ENCODE assay signal across 11 mouse cellular contexts in the genomic region with DNA sequence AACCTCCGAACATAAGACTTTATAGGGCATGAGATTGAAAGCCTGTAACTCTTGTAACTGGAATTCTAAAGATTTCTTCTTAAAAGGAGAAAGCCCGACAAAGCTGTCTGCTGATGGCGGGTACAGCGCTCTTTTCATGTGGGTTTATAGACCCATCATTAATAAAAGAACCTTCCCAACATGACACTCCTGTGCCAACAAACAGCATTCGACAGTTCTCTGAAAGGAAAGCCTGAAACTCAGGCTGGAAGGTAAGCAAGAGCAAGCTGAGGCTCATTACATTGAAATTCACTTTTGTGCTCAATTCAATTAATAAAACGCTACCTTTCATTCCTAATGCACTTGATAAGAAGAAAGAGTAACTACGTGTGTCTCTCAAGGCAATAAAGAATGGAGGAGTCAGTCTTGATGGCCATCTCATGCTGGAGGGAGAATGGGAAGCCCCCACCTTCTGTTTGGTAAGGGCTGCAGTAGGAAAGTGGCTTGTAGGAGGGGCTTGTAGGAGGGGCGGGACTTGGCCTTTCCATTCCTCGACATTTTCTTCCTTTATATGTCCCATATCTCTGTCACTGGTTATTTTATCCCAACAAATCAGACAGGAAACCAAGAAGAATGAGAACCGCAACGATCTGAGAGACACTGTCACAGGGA. TPM values are rescaled to one million over a fixed set of nuclear protein-coding genes. Genes with fewer than 3 reads are reported as not detected.
DNase-seq lines count a peak whose midpoint lies in the region; ATAC-seq lines count a peak whose summit lies in the region.
"Had no signal": no experiment of that assay in that cellular context is flagged by ENCODE, and none has a peak within 500 bp of the region (broad histone marks: within the 10 kb centered on the region; RNA-seq: fewer than 3 reads in every experiment).

No protein-coding gene starts in this region.

- ATAC-seq in hindbrain, embryonic 13.5 days (ENCODE audit: low FRiP score) = peak; percentile 47; the same call in 1 of the 2 replicates
- peak; percentile 57 for ATAC-seq in midbrain, embryonic 16.5 days
- ATAC-seq: liver, embryonic 12.5 days had no signal

- no peak overlapping the region for H3K4me2 ChIP-seq in hindbrain, embryonic 13.5 days
- peak overlapping the region; percentile 37 for H3K4me2 ChIP-seq in midbrain, embryonic 16.5 days (ENCODE audit: low read length)
- H3K4me2 ChIP-seq: embryonic facial prominence, embryonic 12.5 days; limb, embryonic 12.5 days; liver, embryonic 12.5 days had no signal

- no peak overlapping the region for H3K4me3 ChIP-seq in hindbrain, embryonic 13.5 days
- no peak overlapping the region for H3K4me3 ChIP-seq in hindbrain, embryonic 10.5 days
- no peak overlapping the region for H3K4me3 ChIP-seq in midbrain, embryonic 16.5 days (ENCODE audit: low read depth, low read length)
- H3K4me3 ChIP-seq: embryonic facial prominence, embryonic 12.5 days; heart, embryonic 10.5 days; limb, embryonic 12.5 days; liver, embryonic 12.5 days had no signal

- 71% methylated on average over 11 of the region's 11 CpGs for WGBS in hindbrain, embryonic 13.5 days
- WGBS in hindbrain, embryonic 10.5 days = 73% methylated on average over 11 of the region's 11 CpGs
- 61% methylated on average over 11 of the region's 11 CpGs for WGBS in midbrain, embryonic 16.5 days

- no peaks in the 10 kb centered on the region for H3K4me1 ChIP-seq in hindbrain, embryonic 13.5 days (replicated peaks)
- 0 out of 2 replicates have a peak, but pooled peaks cover 2% of the 10 kb centered on the region for H3K4me1 ChIP-seq in hindbrain, embryonic 10.5 days (replicated peaks)
- peaks cover 2% of the 10 kb centered on the region; the same call in 1 of the 2 replicates for H3K4me1 ChIP-seq in midbrain, embryonic 16.5 days (ENCODE audit: control insufficient read depth, insufficient read depth, low read length)
- H3K4me1 ChIP-seq: embryonic facial prominence, embryonic 12.5 days; heart, embryonic 10.5 days; limb, embryonic 12.5 days; liver, embryonic 12.5 days had no signal

- peaks cover 32% of the 10 kb centered on the region for H3K27me3 ChIP-seq in hindbrain, embryonic 13.5 days
- no peaks in the 10 kb centered on the region for H3K27me3 ChIP-seq in hindbrain, embryonic 10.5 days (ENCODE audit: insufficient read depth, poor library complexity, severe bottlenecking)
- H3K27me3 ChIP-seq in midbrain, embryonic 16.5 days (ENCODE audit: control insufficient read depth, insufficient read depth, low read depth, low read length) = peaks cover 4% of the 10 kb centered on the region; the same call in 1 of the 2 replicates
- H3K27me3 ChIP-seq: embryonic facial prominence, embryonic 12.5 days; limb, embryonic 12.5 days; liver, embryonic 12.5 days had no signal

- H3K36me3 ChIP-seq in hindbrain, embryonic 13.5 days = no peaks in the 10 kb centered on the region
- no peaks in the 10 kb centered on the region for H3K36me3 ChIP-seq in hindbrain, embryonic 10.5 days
- H3K36me3 ChIP-seq in midbrain, embryonic 16.5 days (ENCODE audit: control insufficient read depth, insufficient read depth, low read length) = no peaks in the 10 kb centered on the region
- H3K36me3 ChIP-seq: embryonic facial prominence, embryonic 12.5 days; heart, embryonic 10.5 days; limb, embryonic 12.5 days; liver, embryonic 12.5 days had no signal

- no peak overlapping the region for H3K9ac ChIP-seq in hindbrain, embryonic 13.5 days
- no peak overlapping the region for H3K9ac ChIP-seq in midbrain, embryonic 16.5 days (ENCODE audit: low read depth, low read length)
- H3K9ac ChIP-seq: embryonic facial prominence, embryonic 12.5 days; limb, embryonic 12.5 days; liver, embryonic 12.5 days had no signal

- H3K9me3 ChIP-seq in hindbrain, embryonic 13.5 days = no peaks in the 10 kb centered on the region
- no peaks in the 10 kb centered on the region for H3K9me3 ChIP-seq in hindbrain, embryonic 10.5 days
- no peaks in the 10 kb centered on the region for H3K9me3 ChIP-seq in midbrain, embryonic 16.5 days (replicated peaks; ENCODE audit: control insufficient read depth, low read length, poor library complexity, severe bottlenecking)
- H3K9me3 ChIP-seq: embryonic facial prominence, embryonic 12.5 days; heart, embryonic 10.5 days; limb, embryonic 12.5 days; liver, embryonic 12.5 days had no signal

- DNase-seq in hindbrain, embryonic 10.5 days (ENCODE audit: low spot score) = no peak
- DNase-seq in Muller cell, postnatal 12 days (ENCODE audit: inconsistent ontology term) = peak; percentile 5
- DNase-seq in ZHBTc4 (ENCODE audit: low read depth, low spot score) = peak; percentile 6
- DNase-seq in liver = no peak
- DNase-seq in right cerebral cortex, postnatal 4 days = no peak

- no peak overlapping the region for H3K27ac ChIP-seq in hindbrain, embryonic 13.5 days
- H3K27ac ChIP-seq in hindbrain, embryonic 10.5 days = no peak overlapping the region
- H3K27ac ChIP-seq in midbrain, embryonic 16.5 days (ENCODE audit: low read length) = 0 out of 2 replicates have a peak overlapping the region, but pooled peaks have one; percentile 47
- H3K27ac ChIP-seq: embryonic facial prominence, embryonic 12.5 days; heart, embryonic 10.5 days; limb, embryonic 12.5 days; liver, embryonic 12.5 days had no signal

RNA-seq across cellular contexts. Expression of a gene that starts 15.1 kb away (rescaled TPM):
- 0.21 and 0.23 TPM in 2 replicates for polyA plus RNA-seq in hindbrain, embryonic 13.5 days (2015; fragmentation: Nextera tagmentation; extraction: Ambion mirVana)
- polyA plus RNA-seq in hindbrain, embryonic 10.5 days (2016; fragmentation: Nextera tagmentation; extraction: Ambion mirVana) = 0.06 and 0.09 TPM in 2 replicates
- 0.21 and 0.25 TPM in 2 replicates for polyA plus RNA-seq in midbrain, embryonic 16.5 days (2015; fragmentation: Nextera tagmentation; extraction: Ambion mirVana)
- polyA plus RNA-seq: limb, embryonic 12.5 days had no signal

Comparison
In these comparisons a context has a peak if more than half of its experiments do, and no peak if none do; other contexts are left out.
1. DNase-seq: peak in Muller cell, postnatal 12 days (single experiment) and ZHBTc4 (single experiment); none in hindbrain, embryonic 10.5 days (single experiment), liver (single experiment) and right cerebral cortex, postnatal 4 days (single experiment).